Comparison of ENCODE assay signal across 20 mouse cellular contexts in genomic region chr14:77825121-77825520, GRCm38 (mm10). TPM values are rescaled to one million over a fixed set of nuclear protein-coding genes. Genes with fewer than 3 reads are reported as not detected.
DNase-seq lines count a peak whose midpoint lies in the region; ATAC-seq lines count a peak whose summit lies in the region.
"Had no signal": no experiment of that assay in that cellular context is flagged by ENCODE, and none has a peak within 500 bp of the region (broad histone marks: within the 10 kb centered on the region; RNA-seq: fewer than 3 reads in every experiment).

No protein-coding gene starts in this region.

- no peak overlapping the region for H3K4me2 ChIP-seq in midbrain, embryonic 13.5 days (replicated peaks)
- H3K4me2 ChIP-seq: heart, embryonic 13.5 days; limb, embryonic 13.5 days; lung, embryonic 14.5 days; neural tube, embryonic 15.5 days had no signal

- H3K9me3 ChIP-seq in midbrain, embryonic 13.5 days = no peaks in the 10 kb centered on the region
- H3K9me3 ChIP-seq: heart, embryonic 13.5 days; limb, embryonic 13.5 days; neural tube, embryonic 15.5 days had no signal

- H3K9ac ChIP-seq in midbrain, embryonic 13.5 days (replicated peaks) = no peak overlapping the region
- H3K9ac ChIP-seq: heart, embryonic 13.5 days; limb, embryonic 13.5 days; lung, embryonic 14.5 days; neural tube, embryonic 15.5 days had no signal

- no peaks in the 10 kb centered on the region for H3K4me1 ChIP-seq in midbrain, embryonic 13.5 days (replicated peaks)
- H3K4me1 ChIP-seq: neural tube, embryonic 15.5 days had no signal

- DNase-seq in adrenal gland, adult (ENCODE audit: inconsistent age in 2 of 2, low spot score in 1 of 2) = peak; percentile 44 to 86
- DNase-seq in adrenal gland, postnatal 4 days (ENCODE audit: low spot score in 2 of 2) = no peak
- DNase-seq in 416B (ENCODE audit: low read depth) = peak; percentile 93
- peak; percentile 37 to 72 for DNase-seq in adrenal gland, postnatal 36 days
- peak; percentile 42 to 60 for DNase-seq in monocyte, adult 2 months (ENCODE audit: low read depth in 1 of 2, low spot score in 2 of 2)
- DNase-seq in urinary bladder, adult 18-20 months (ENCODE audit: low spot score in 2 of 2) = no peak
- DNase-seq in kidney, adult 9 months = no peak
- DNase-seq: cerebellum, postnatal 25 days; heart, postnatal 4 days; kidney, adult 11 months; kidney, postnatal 14 days had no signal

- H3K4me3 ChIP-seq in midbrain, embryonic 13.5 days (replicated peaks) = no peak overlapping the region
- H3K4me3 ChIP-seq: erythroblast, embryonic 14.5 days; heart, embryonic 13.5 days; limb, embryonic 13.5 days; neural tube, embryonic 15.5 days had no signal

- H3K27me3 ChIP-seq in midbrain, embryonic 13.5 days = no peaks in the 10 kb centered on the region
- H3K27me3 ChIP-seq: heart, embryonic 13.5 days; limb, embryonic 13.5 days; neural tube, embryonic 15.5 days had no signal

- ATAC-seq in midbrain, embryonic 13.5 days = no peak
- ATAC-seq: forebrain, embryonic 14.5 days; hindbrain, postnatal 0 days had no signal

- 93% methylated on average over 6 of the region's 6 CpGs for WGBS in midbrain, embryonic 13.5 days

- H3K27ac ChIP-seq in midbrain, embryonic 13.5 days = no peak overlapping the region
- H3K27ac ChIP-seq: heart, embryonic 13.5 days; hindbrain, postnatal 0 days; limb, embryonic 13.5 days; neural tube, embryonic 15.5 days; stomach, postnatal 0 days had no signal

- H3K36me3 ChIP-seq in midbrain, embryonic 13.5 days = peaks cover 11% of the 10 kb centered on the region
- H3K36me3 ChIP-seq: neural tube, embryonic 15.5 days had no signal

RNA-seq across cellular contexts. Expression of gene Dnajc15, which starts 49.8 kb away (rescaled TPM):
- total RNA-seq in adrenal gland, postnatal 4 days (2021) = 100 to 1,000 TPM; 337 to 380 TPM
- 100 to 1,000 TPM; 333 to 435 TPM for total RNA-seq in adrenal gland, postnatal 36 days (2021)
- 76.3 and 83.2 TPM in 2 replicates for polyA plus RNA-seq in midbrain, embryonic 13.5 days (2015; fragmentation: Nextera tagmentation; extraction: Ambion mirVana)

Comparison
In these comparisons a context has a peak if more than half of its experiments do, and no peak if none do; other contexts are left out.
1. DNase-seq: peak in adrenal gland, adult (2 of 2), 416B (single experiment), adrenal gland, postnatal 36 days (2 of 2) and monocyte, adult 2 months (2 of 2); none in adrenal gland, postnatal 4 days (0 of 2), urinary bladder, adult 18-20 months (0 of 2) and kidney, adult 9 months (single experiment).